Mouse (Mus musculus): Measurements from ENCODE around the gene Ust. TPM values are rescaled to one million over a fixed set of nuclear protein-coding genes. Genes with fewer than 3 reads are reported as not detected.

Ust gene
- polyA plus RNA-seq, 1 experiment from 2014 or later, result 4.5 TPM

DNA sequence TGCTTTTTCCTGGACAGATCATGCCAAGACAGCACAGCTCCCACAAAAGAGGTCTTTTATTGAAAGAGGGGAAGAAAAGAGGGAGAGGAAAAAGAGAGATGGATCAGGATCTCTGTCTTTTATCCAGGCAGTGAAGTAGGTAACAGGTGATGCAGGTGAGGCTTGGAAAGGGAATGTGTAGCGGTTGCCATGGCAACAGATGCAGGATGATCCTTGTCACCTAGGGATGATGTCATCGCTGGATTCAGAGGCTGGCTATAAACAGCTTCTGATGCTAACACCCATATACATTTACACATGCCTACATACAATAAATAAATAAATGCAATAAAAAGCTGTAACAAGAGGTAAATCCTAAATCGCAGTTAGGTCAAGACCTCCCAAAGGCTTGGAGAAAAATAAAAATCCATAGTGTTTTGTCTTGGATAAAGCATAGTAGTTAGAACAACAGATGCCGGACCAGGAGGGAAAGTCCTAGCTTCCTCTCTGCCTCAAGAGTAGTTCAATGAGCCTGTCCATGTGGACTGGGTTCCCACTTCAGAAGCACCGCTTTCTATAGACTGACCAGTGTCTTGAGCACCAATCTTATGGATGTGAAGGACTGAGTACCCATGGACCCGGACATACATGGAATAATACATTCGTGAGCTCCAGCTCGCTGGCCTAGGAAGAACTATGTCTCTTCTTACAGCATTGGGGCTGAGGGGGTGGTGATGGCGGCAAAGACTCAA, 319.4 kb downstream of the Ust start:
- 0 out of 2 replicates have a peak, but pooled peaks cover 5% of the 10 kb centered on the region for H3K4me1 ChIP-seq
- no peak overlapping the region for H3K4me2 ChIP-seq
- H3K4me3 ChIP-seq, result no peak overlapping the region
- peak overlapping the region; percentile 9; the same call in 1 of the 2 replicates for H3K27ac ChIP-seq
- H3K36me3 ChIP-seq (replicated peaks), result no peaks in the 10 kb centered on the region
- H3K9ac ChIP-seq, result no peak overlapping the region
- no peaks in the 10 kb centered on the region for H3K9me3 ChIP-seq
- no peaks in the 10 kb centered on the region for H3K27me3 ChIP-seq (replicated peaks)
- ATAC-seq (replicated peaks), result peak; percentile 78
- 89% methylated on average over 9 of the region's 9 CpGs for WGBS

DNA sequence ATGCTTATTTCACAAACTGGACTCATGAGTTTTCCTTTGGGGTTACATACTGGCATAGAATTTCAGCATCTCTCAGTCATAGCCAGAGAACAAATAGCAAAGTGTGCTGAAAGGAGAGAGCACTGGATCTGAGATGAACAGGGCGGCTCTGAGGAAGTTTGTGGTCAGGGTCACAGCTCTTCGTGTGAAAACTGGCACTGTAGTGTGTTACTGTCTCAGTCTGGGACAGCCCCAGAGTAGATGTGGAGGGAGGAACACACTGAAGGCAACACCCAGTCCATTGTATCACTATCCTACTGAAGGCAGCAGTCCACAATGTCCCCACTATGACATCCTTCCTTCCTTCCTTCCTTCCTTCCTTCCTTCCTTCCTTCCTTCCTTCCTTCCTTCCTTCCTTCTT, 321.0 kb downstream of the Ust start:
- Histone ChIP-seq H3K9me3 (no peaks in the 10 kb centered on the region), H3K27ac (no peak overlapping the region), H3K4me2 (no peak overlapping the region), H3K4me1 (0 out of 2 replicates have a peak, but pooled peaks cover 5% of the 10 kb centered on the region), H3K9ac (no peak overlapping the region), H3K4me3 (no peak overlapping the region), H3K27me3 (replicated peaks) (no peaks in the 10 kb centered on the region), H3K36me3 (replicated peaks) (no peaks in the 10 kb centered on the region)
- ATAC-seq (replicated peaks), result no peak
- WGBS, result 75% methylated on average over 2 of the region's 2 CpGs

DNA sequence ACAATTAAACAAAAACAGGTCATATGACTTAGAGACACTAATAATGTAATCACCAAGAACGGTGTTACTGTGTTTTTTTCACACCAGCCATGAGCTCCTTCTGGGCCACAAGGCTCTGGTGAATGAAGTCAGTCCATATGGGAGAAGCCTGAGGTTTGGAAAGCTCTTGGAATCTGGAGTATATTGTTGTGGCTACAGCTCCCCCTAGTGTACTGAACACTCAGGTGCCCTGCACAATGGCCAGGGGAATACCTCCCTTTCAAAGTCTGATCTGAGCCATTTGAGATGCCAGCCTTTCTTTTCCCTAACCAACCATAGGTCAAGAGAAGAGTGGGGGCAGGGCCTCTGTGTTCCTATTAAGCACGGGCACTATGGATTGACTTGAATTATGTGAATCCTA, 322.3 kb downstream of the Ust start:
- Histone ChIP-seq H3K9me3 (no peaks in the 10 kb centered on the region), H3K27me3 (replicated peaks) (no peaks in the 10 kb centered on the region), H3K9ac (no peak overlapping the region), H3K36me3 (replicated peaks) (no peaks in the 10 kb centered on the region), H3K4me1 (0 out of 2 replicates have a peak, but pooled peaks cover 5% of the 10 kb centered on the region), H3K4me3 (no peak overlapping the region), H3K27ac (no peak overlapping the region), H3K4me2 (no peak overlapping the region)
- ATAC-seq (replicated peaks), result peak; percentile 91
- 5% methylated on average over 2 of the region's 2 CpGs for WGBS

GRCm38 (mm10) chr10:8195730-8196129, 322.9 kb downstream of the Ust start:
- H3K27ac ChIP-seq, result no peak overlapping the region
- H3K4me3 ChIP-seq, result no peak overlapping the region
- no peaks in the 10 kb centered on the region for H3K36me3 ChIP-seq (replicated peaks)
- no peaks in the 10 kb centered on the region for H3K27me3 ChIP-seq (replicated peaks)
- 71% methylated on average over 6 of the region's 6 CpGs for WGBS
- no peak overlapping the region for H3K4me2 ChIP-seq
- ATAC-seq (replicated peaks), result no peak; the same call in 1 of the 2 replicates
- 0 out of 2 replicates have a peak, but pooled peaks cover 5% of the 10 kb centered on the region for H3K4me1 ChIP-seq
- H3K9ac ChIP-seq, result no peak overlapping the region
- no peaks in the 10 kb centered on the region for H3K9me3 ChIP-seq

DNA sequence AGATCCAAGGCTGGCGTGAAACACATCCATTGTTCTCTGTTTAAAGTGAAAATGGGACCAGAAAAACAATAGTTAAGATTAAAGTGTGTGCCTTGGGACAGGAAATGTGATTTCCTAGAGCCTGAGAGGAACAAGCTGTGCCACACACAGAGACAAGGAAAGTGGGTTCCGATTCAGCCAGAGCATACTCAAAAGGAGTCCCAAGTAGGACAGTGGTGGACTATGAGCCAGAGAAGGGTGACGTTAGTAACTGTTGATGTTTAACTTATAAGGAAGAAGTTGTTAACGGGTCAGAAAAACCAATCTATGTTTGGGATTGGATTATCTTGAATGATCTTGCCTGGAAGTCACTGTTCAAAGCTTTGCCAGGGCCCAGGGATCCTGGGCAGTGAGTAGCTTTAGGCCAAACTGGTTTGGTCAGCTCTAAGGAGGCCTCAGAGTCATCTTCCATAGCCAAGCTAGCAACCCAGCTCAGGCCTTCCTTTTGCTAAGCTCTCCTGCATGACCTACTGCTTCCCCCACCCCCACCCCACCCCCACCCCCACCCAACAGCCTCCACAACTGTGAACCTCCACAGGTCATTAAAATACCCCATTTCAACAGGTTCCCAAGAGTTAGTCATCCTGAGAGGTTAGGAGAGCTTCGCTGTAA, 329.2 kb downstream of the Ust start:
- WGBS, result 88% methylated on average over 5 of the region's 5 CpGs

GRCm38 (mm10) chr10:8185586-8185985, 333.0 kb downstream of the Ust start:
- WGBS, result 88% methylated on average over 4 of the region's 4 CpGs
- H3K4me1 ChIP-seq, result no peaks in the 10 kb centered on the region
- no peak for ATAC-seq (replicated peaks)

More for the DNA sequence above, 329.2 kb downstream of the Ust start:
- Histone ChIP-seq H3K4me3 (no peak overlapping the region), H3K4me2 (no peak overlapping the region), H3K4me1 (no peaks in the 10 kb centered on the region), H3K27me3 (replicated peaks) (no peaks in the 10 kb centered on the region), H3K9me3 (no peaks in the 10 kb centered on the region), H3K27ac (no peak overlapping the region), H3K36me3 (replicated peaks) (no peaks in the 10 kb centered on the region), H3K9ac (no peak overlapping the region)
- no peak for ATAC-seq (replicated peaks)

GRCm38 (mm10) chr10:8184711-8185110, 333.9 kb downstream of the Ust start:
- H3K27ac ChIP-seq, result no peak overlapping the region
- 85% methylated on average over 9 of the region's 9 CpGs for WGBS
- ATAC-seq (replicated peaks), result no peak

More at GRCm38 (mm10) chr10:8185586-8185985, 333.0 kb downstream of the Ust start:
- Histone ChIP-seq H3K27me3 (replicated peaks) (no peaks in the 10 kb centered on the region), H3K27ac (no peak overlapping the region), H3K4me2 (no peak overlapping the region), H3K4me3 (no peak overlapping the region), H3K36me3 (replicated peaks) (no peaks in the 10 kb centered on the region), H3K9me3 (no peaks in the 10 kb centered on the region), H3K9ac (no peak overlapping the region)

GRCm38 (mm10) chr10:8183171-8183570, 335.5 kb downstream of the Ust start:
- WGBS, result 62% methylated on average over 7 of the region's 7 CpGs
- H3K4me2 ChIP-seq, result no peak overlapping the region
- ATAC-seq (replicated peaks), result no peak
- H3K4me1 ChIP-seq, result no peaks in the 10 kb centered on the region
- no peak overlapping the region for H3K27ac ChIP-seq
- no peak overlapping the region for H3K9ac ChIP-seq
- no peaks in the 10 kb centered on the region for H3K36me3 ChIP-seq (replicated peaks)
- H3K4me3 ChIP-seq, result no peak overlapping the region
- no peaks in the 10 kb centered on the region for H3K9me3 ChIP-seq
- no peaks in the 10 kb centered on the region for H3K27me3 ChIP-seq (replicated peaks)

More at GRCm38 (mm10) chr10:8184711-8185110, 333.9 kb downstream of the Ust start:
- H3K4me1 ChIP-seq, result no peaks in the 10 kb centered on the region
- H3K36me3 ChIP-seq (replicated peaks), result no peaks in the 10 kb centered on the region
- H3K4me2 ChIP-seq, result no peak overlapping the region
- H3K9ac ChIP-seq, result no peak overlapping the region
- no peak overlapping the region for H3K4me3 ChIP-seq
- no peaks in the 10 kb centered on the region for H3K9me3 ChIP-seq
- H3K27me3 ChIP-seq (replicated peaks), result no peaks in the 10 kb centered on the region

DNA sequence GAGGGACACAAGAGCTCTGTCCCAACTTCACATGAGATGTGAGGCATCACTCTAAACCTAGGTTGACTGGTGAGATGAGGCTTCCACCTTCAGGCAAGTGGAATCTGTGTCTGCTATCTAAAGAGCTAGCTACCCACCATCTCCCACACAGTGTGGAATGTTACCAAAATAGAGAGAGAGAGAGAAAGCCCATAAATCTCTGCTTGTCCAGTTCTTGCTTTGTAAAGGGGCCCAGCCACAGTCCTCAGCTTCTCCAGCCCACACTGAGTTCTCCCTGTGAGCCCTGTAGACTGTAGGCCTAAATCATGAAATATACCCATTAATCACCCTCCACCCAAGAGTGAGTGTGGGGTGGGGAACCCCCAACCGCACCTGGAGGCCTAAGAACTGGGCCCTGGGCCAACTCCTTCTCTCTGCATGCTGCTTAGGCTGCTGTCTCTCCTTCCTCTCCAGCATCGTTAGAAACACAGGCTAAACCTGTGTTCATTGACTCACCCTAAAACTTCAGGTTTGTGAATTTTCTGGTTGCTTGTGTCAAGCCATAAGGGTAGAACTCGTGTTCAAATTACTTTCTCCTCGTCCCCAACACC, 336.9 kb downstream of the Ust start:
- no peaks in the 10 kb centered on the region for H3K27me3 ChIP-seq (replicated peaks)
- H3K4me3 ChIP-seq, result no peak overlapping the region
- H3K4me1 ChIP-seq, result peaks cover 4% of the 10 kb centered on the region; the same call in 1 of the 2 replicates
- H3K4me2 ChIP-seq, result no peak overlapping the region
- H3K9ac ChIP-seq, result no peak overlapping the region
- H3K36me3 ChIP-seq (replicated peaks), result no peaks in the 10 kb centered on the region
- WGBS, result 84% methylated on average over 4 of the region's 4 CpGs
- no peak for ATAC-seq (replicated peaks)
- no peaks in the 10 kb centered on the region for H3K9me3 ChIP-seq
- H3K27ac ChIP-seq, result no peak overlapping the region

GRCm38 (mm10) chr10:8177618-8178017, 341.0 kb downstream of the Ust start:
- no peak overlapping the region for H3K27ac ChIP-seq
- no peaks in the 10 kb centered on the region for H3K36me3 ChIP-seq (replicated peaks)
- no peaks in the 10 kb centered on the region for H3K27me3 ChIP-seq (replicated peaks)
- no peak overlapping the region for H3K9ac ChIP-seq
- H3K4me3 ChIP-seq, result no peak overlapping the region
- 75% methylated on average over 5 of the region's 5 CpGs for WGBS
- no peak overlapping the region for H3K4me2 ChIP-seq
- no peaks in the 10 kb centered on the region for H3K9me3 ChIP-seq
- H3K4me1 ChIP-seq, result peaks cover 17% of the 10 kb centered on the region
- no peak for ATAC-seq (replicated peaks)

DNA sequence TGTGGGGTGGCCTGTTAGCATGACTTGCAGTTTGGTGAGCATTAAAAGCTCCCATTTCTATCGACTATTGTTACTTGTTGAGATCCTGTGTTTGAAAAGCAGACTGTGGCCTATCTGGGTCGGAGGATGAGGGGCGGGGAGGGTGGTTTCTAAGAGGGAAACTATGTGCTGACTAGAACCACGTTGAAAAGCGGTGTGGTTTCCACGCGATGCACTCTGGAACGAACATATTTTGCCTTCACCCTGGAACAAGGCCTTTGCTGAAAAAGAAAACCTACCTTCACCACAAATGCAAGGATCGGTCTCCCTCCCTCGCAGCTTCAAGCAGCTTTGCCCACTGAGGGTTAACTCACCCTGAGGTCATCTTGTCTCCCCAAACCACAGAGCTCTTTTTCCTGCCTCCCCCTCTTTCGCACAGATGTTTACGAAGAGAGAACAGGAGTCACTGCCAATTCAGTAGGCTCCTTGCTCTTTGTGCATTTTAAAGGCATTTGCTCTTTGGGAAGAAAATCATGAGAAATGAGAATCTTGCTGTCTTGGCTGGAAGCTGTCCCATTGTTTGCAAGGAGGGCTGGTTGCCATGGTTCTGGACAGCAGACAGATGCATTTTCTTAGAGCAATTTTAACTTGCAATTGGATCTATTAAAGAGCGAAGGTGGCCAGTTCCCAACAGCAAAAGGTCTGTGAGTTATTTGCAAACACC, 342.1 kb downstream of the Ust start:
- Histone ChIP-seq H3K4me1 (peaks cover 17% of the 10 kb centered on the region), H3K9ac (no peak overlapping the region), H3K27me3 (replicated peaks) (no peaks in the 10 kb centered on the region), H3K4me3 (no peak overlapping the region), H3K27ac (peak overlapping the region; percentile 48), H3K4me2 (no peak overlapping the region), H3K9me3 (no peaks in the 10 kb centered on the region), H3K36me3 (replicated peaks) (no peaks in the 10 kb centered on the region)
- peak; percentile 43; the same call in 1 of the 2 replicates for ATAC-seq (replicated peaks)
- 45% methylated on average over 13 of the region's 13 CpGs for WGBS

DNA sequence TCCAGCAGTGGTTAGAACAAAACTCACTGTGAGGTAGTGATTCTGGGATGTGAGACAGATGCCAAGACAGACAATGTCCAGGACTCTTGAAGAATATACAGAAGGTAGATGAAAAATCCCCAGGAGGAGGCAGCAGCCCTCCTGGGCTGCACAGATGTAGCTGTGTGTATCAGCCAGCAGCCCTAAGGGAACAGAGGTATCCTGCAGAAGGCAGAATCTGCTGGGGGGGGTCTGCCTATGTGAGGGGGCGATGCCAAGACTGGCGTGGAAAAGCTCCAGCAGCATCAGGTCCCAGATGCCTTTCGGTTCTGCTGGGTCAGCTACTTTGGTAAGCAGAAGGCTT, 342.6 kb downstream of the Ust start:
- Histone ChIP-seq H3K4me1 (peaks cover 17% of the 10 kb centered on the region), H3K36me3 (replicated peaks) (no peaks in the 10 kb centered on the region), H3K9ac (no peak overlapping the region), H3K27me3 (replicated peaks) (no peaks in the 10 kb centered on the region), H3K9me3 (no peaks in the 10 kb centered on the region), H3K4me2 (no peak overlapping the region), H3K27ac (0 out of 2 replicates have a peak overlapping the region, but pooled peaks have one; percentile 48), H3K4me3 (no peak overlapping the region)
- WGBS, result 73% methylated on average over 3 of the region's 3 CpGs
- peak; percentile 21; the same call in 1 of the 2 replicates for ATAC-seq (replicated peaks)
